Mouse (Mus musculus) splenic B cell, adult 2 months (primary cell): ENCODE results near the gene Gm8693.
"Not testable (repeated sequence)": the region's sequence is repeated elsewhere in the genome, so short reads cannot be mapped to it uniquely, and the experiment has no call there.

ENCODE experiments used
- DNase-seq: peaks from one replicate; pipeline ENCODE4 v3.0.0-alpha.2; 2011; ENCODE audit warnings: low read depth, low spot score
- H3K27me3 ChIP-seq: 2 replicates; pipeline ENCODE4 v1.6.1; 2012; ENCODE audit warnings: mild to moderate bottlenecking, low read length, moderate library complexity, mixed read lengths; ENCODE audit not compliant: control insufficient read depth, poor library complexity, insufficient read depth, severe bottlenecking
- H3K36me3 ChIP-seq: 2 replicates; pipeline ENCODE4 v1.6.1; 2012; ENCODE audit warnings: mild to moderate bottlenecking, low read length, moderate library complexity, mixed read lengths; ENCODE audit not compliant: control insufficient read depth, poor library complexity, insufficient read depth, severe bottlenecking

Gene Gm8693

GRCm38 (mm10) chr7:22692217-22692616, at the start of gene Gm8693:
Gm8693 (minus strand) TSS chr7:22692317.
- not testable (repeated sequence) for H3K27me3 ChIP-seq, DNase-seq

GRCm38 (mm10) chr7:22719610-22720009, 27.5 kb upstream of the Gm8693 start, which contains the start of gene Gm4567:
Gm4567 (minus strand) TSS chr7:22719710.
- not testable (repeated sequence) for DNase-seq, H3K27me3 ChIP-seq, H3K36me3 ChIP-seq

More at GRCm38 (mm10) chr7:22692217-22692616, at the start of gene Gm8693:
- not testable (repeated sequence) for H3K36me3 ChIP-seq

- H3K27me3 ChIP-seq, DNase-seq, H3K36me3 ChIP-seq: not testable (repeated sequence)
Observed at GRCm38 (mm10) chr7:22657718-22658117, 34.4 kb downstream of the Gm8693 start, which contains the start of gene Vmn1r155. Vmn1r155 (plus strand) TSS chr7:22658018.
